Mouse (Mus musculus) embryo, embryonic 10 days (tissue): Measurements from ENCODE around the gene Ncoa7.

Source experiments
- DNase-seq: peaks from one replicate; pipeline ENCODE4 v3.0.0-alpha.2; 2015; ENCODE audit warnings: low spot score

Gene Ncoa7

GRCm38 (mm10) chr10:30745238-30745974 is 57.7 kb downstream of the Ncoa7 start:
- DNase-seq, result no peak

GRCm38 (mm10) chr10:30743275-30743674 is 59.9 kb downstream of the Ncoa7 start:
- no peak for DNase-seq

- no peak for DNase-seq
Observed at GRCm38 (mm10) chr10:30738403-30738802, 64.7 kb downstream of the Ncoa7 start.

- no peak for DNase-seq
Observed at GRCm38 (mm10) chr10:30737323-30737722, 65.8 kb downstream of the Ncoa7 start.

- no peak for DNase-seq
Observed at GRCm38 (mm10) chr10:30733148-30733785, 69.9 kb downstream of the Ncoa7 start.

GRCm38 (mm10) chr10:30731321-30731914 is 71.7 kb downstream of the Ncoa7 start:
- no peak for DNase-seq

- DNase-seq, result no peak
Observed at GRCm38 (mm10) chr10:30730791-30731190, 72.3 kb downstream of the Ncoa7 start.

- peak; percentile 15 for DNase-seq
Observed at GRCm38 (mm10) chr10:30729157-30730096, 73.7 kb downstream of the Ncoa7 start.

GRCm38 (mm10) chr10:30723014-30723413 is 80.1 kb downstream of the Ncoa7 start:
- no peak for DNase-seq

- no peak for DNase-seq
Observed at GRCm38 (mm10) chr10:30720556-30720955, 82.6 kb downstream of the Ncoa7 start.

- no peak for DNase-seq
Observed at GRCm38 (mm10) chr10:30719947-30720346, 83.2 kb downstream of the Ncoa7 start.

GRCm38 (mm10) chr10:30718703-30719340 is 84.3 kb downstream of the Ncoa7 start:
- DNase-seq, result peak; percentile 87

GRCm38 (mm10) chr10:30716171-30716570 is 87.0 kb downstream of the Ncoa7 start:
- DNase-seq, result no peak

- DNase-seq, result no peak
Observed at GRCm38 (mm10) chr10:30712540-30712939, 90.6 kb downstream of the Ncoa7 start.

GRCm38 (mm10) chr10:30709846-30710403 is 93.2 kb downstream of the Ncoa7 start:
- no peak for DNase-seq

- DNase-seq, result no peak
Observed at GRCm38 (mm10) chr10:30708039-30708438, 95.1 kb downstream of the Ncoa7 start.

GRCm38 (mm10) chr10:30702663-30703062 is 100.5 kb downstream of the Ncoa7 start:
- no peak for DNase-seq

- DNase-seq, result no peak
Observed at GRCm38 (mm10) chr10:30686862-30687261, 116.3 kb downstream of the Ncoa7 start.

- DNase-seq, result no peak
Observed at GRCm38 (mm10) chr10:30683449-30683848, 119.7 kb downstream of the Ncoa7 start.

GRCm38 (mm10) chr10:30679756-30680155 is 123.4 kb downstream of the Ncoa7 start:
- DNase-seq, result no peak

GRCm38 (mm10) chr10:30678051-30678450 is 125.1 kb downstream of the Ncoa7 start:
- DNase-seq, result no peak
